Mouse (Mus musculus) MEL (cell line): Measurements from ENCODE around the gene Man2a2.

Experiments
- CHD1 ChIP-seq: IDR thresholded peaks from 2 replicates; pipeline ENCODE4 v1.6.1; 2012; ENCODE audit warnings: low read depth, mild to moderate bottlenecking, inconsistent platforms, low read length, improper control_type of control experiment
- CTCF ChIP-seq, 3 experiments: IDR thresholded peaks in 2 of 3; conservative IDR thresholded peaks in 1 of 3; 2 replicates each; pipeline ENCODE4 v1.5.1; 2011 to 2012; ENCODE audit warnings: low read length in 3 of 3, low read depth in 2 of 3, mild to moderate bottlenecking in 2 of 3, improper control_type of control experiment in 1 of 3, inconsistent platforms in 1 of 3, mixed read lengths in 1 of 3, moderate library complexity in 1 of 3; ENCODE audit not compliant: control insufficient read depth in 1 of 3, insufficient read depth in 1 of 3, poor library complexity in 1 of 3, severe bottlenecking in 1 of 3
- E2F4 ChIP-seq: IDR thresholded peaks from 2 replicates; pipeline ENCODE4 v1.6.1; 2011; ENCODE audit warnings: low read depth, low read length, improper control_type of control experiment, borderline replicate concordance
- EP300 ChIP-seq, 2 experiments: IDR thresholded peaks; 2 replicates each; pipeline ENCODE4 v1.6.1; 2011; ENCODE audit warnings: improper control_type of control experiment in 2 of 2, low read length in 2 of 2, low read depth in 1 of 2, mild to moderate bottlenecking in 1 of 2
- POLR2A ChIP-seq, 2 experiments: IDR thresholded peaks; 2 replicates each; pipeline ENCODE4 v1.6.1; 2011 to 2012; ENCODE audit warnings: low read length in 2 of 2, mild to moderate bottlenecking in 2 of 2, control low read depth in 1 of 2, improper control_type of control experiment in 1 of 2, low read depth in 1 of 2, moderate library complexity in 1 of 2; ENCODE audit not compliant: control insufficient read depth in 1 of 2, insufficient read depth in 1 of 2, poor library complexity in 1 of 2
- RAD21 ChIP-seq: IDR thresholded peaks from 2 replicates; pipeline ENCODE4 v1.6.1; 2011; ENCODE audit warnings: mild to moderate bottlenecking, low read depth, low read length, improper control_type of control experiment
- RCOR1 ChIP-seq: IDR thresholded peaks from 2 replicates; pipeline ENCODE4 v1.6.1; 2012; ENCODE audit warnings: low read depth, mild to moderate bottlenecking, inconsistent platforms, low read length, improper control_type of control experiment
- TCF12 ChIP-seq: IDR thresholded peaks from 2 replicates; pipeline ENCODE4 v1.6.1; 2014; ENCODE audit warnings: low read depth, mild to moderate bottlenecking, inconsistent platforms, low read length, improper control_type of control experiment, moderate library complexity
- ZKSCAN1 ChIP-seq: IDR thresholded peaks from 2 replicates; pipeline ENCODE4 v1.6.1; 2012; ENCODE audit warnings: low read depth, mild to moderate bottlenecking, inconsistent platforms, low read length, improper control_type of control experiment, moderate library complexity

DNA sequence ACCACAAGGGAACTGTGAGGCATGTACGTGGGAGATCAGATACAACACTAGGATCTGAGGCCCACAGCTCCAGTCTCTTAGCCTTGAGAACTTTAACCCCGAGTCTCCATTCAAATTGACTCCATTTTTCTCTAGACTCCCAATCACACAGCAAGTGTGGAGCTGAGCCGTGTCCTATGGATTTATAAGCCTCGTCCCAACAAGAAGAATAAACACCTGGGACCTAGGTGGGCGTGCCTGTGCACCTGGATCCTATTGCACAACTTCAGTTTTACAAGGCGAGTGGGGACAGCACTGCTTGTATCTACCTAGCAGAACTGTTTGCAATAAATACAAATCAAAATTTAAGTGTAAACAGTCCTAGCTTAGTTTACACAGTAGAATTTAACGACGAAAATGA is 47.8 kb downstream of the Man2a2 start:
- TF ChIP-seq POLR2A (IDR thresholded peaks at IDR 0.05; ENCODE audit: control insufficient read depth in 1 of 2, insufficient read depth in 1 of 2, low read depth in 1 of 2, low read length in 2 of 2, poor library complexity in 1 of 2) (no peak), CHD1 (no peak), ZKSCAN1 (no peak), CTCF (IDR thresholded peaks at IDR 0.05 in 2 of 3, conservative IDR thresholded peaks at IDR 0.05 in 1 of 3; ENCODE audit: control insufficient read depth in 1 of 3, insufficient read depth in 1 of 3, low read depth in 2 of 3, low read length in 3 of 3, poor library complexity in 1 of 3, severe bottlenecking in 1 of 3) (no peak; a peak in 1 of 6 replicates), RAD21 (no peak), TCF12 (no peak), EP300 (IDR thresholded peaks at IDR 0.05; ENCODE audit: low read depth in 1 of 2, low read length in 2 of 2) (no peak), RCOR1 (no peak), E2F4 (no peak)
